Mouse (Mus musculus) cerebellum, adult 2 months (tissue): Measurements from ENCODE around the gene Entpd8.

Experiments used
- CTCF ChIP-seq: fragments of 200-500 bp; IDR thresholded peaks from 2 replicates; pipeline ENCODE4 v1.5.1; 2011; ENCODE audit warnings: low read depth, mild to moderate bottlenecking, control low read depth, low read length, moderate library complexity, borderline replicate concordance; ENCODE audit not compliant: insufficient read depth
- POLR2A ChIP-seq: fragments of 200-500 bp; IDR thresholded peaks from 2 replicates; pipeline ENCODE4 v1.6.1; 2011; ENCODE audit warnings: low read length, control low read depth, borderline replicate concordance; ENCODE audit not compliant: insufficient read depth

DNA sequence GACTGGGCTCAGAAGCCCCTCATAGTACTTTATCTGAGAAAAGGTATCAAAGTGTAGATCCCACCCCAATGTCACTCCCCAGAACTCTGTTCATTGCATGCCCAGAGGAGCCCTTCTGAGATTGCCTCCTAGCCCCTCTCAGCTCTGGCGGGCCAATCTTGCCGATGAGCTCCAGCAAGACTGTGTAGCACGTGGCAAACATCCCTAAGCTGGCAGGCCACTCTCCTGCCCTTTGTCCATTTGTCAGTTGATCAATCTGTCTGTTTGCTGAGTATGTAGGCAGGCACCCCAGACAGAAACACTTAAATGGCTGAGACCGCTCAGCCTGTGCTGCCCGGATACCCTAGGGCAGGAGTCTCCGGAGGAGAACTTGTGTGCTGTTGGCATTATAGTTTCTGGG lies 45.0 kb downstream of the Entpd8 start:
- no peak for TF ChIP-seq CTCF
- TF ChIP-seq POLR2A = no peak
